Mouse (Mus musculus) small intestine, adult 2 months (tissue): ENCODE results near the gene Itga3.

Experiments used
- CTCF ChIP-seq: fragments of 200-500 bp; IDR thresholded peaks from 2 replicates; pipeline ENCODE4 v1.5.1; 2012; ENCODE audit warnings: low read depth, mild to moderate bottlenecking, control low read depth, inconsistent platforms, low read length, moderate library complexity, mixed read lengths; ENCODE audit not compliant: insufficient replicate concordance, insufficient read length; ENCODE audit errors: extremely low read depth
- POLR2A ChIP-seq: fragments of 200-500 bp; IDR thresholded peaks from 2 replicates; pipeline ENCODE4 v1.6.1; 2012; ENCODE audit warnings: low read depth, mild to moderate bottlenecking, control low read depth, inconsistent platforms, low read length, moderate library complexity

DNA sequence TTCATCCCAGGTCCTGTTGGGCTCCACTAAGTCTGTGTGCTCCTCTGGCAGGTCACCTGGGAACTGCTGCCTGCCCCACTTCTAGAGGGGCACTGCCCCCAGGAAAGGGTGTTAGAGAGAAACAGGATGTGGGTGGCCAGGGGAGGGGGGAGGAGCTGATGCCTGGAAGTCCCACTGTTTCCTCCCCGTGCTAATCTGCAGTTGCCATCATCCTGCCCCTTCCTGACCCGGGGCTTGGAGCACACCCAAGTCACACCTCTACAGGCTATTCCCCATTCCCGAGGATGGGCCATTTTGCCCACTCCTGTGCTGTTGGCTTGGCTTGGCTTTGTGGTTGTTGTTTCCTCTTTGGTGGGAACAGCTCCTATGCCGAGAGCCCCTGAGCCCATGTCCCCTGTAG, 76.1 kb downstream of the Itga3 start:
- TF ChIP-seq POLR2A = no peak
- no peak for TF ChIP-seq CTCF
